Mouse (Mus musculus) MEL (cell line): ENCODE measurements around the gene Mrpl33. TPM values are rescaled to one million over a fixed set of nuclear protein-coding genes. Genes with fewer than 3 reads are reported as not detected.

Experiments
- DNase-seq: peaks from one replicate; pipeline ENCODE4 v3.0.0; 2011; ENCODE audit warnings: low read depth, low spot score
- H3K27ac ChIP-seq: 2 replicates; pipeline ENCODE4 v1.5.1; 2012; ENCODE audit warnings: low read depth, mild to moderate bottlenecking, control low read depth, low read length, moderate library complexity; ENCODE audit not compliant: control insufficient read depth
- H3K27me3 ChIP-seq, 2 experiments: fragments of 150-350 bp in 1 of 2; sonication (generic) in 1 of 2; 2 replicates each; pipeline ENCODE4 v1.6.1; 2012; ENCODE audit warnings: low read length in 2 of 2, mild to moderate bottlenecking in 2 of 2, improper control_type of control experiment in 1 of 2, moderate library complexity in 1 of 2; ENCODE audit not compliant: insufficient read depth in 2 of 2, control insufficient read depth in 1 of 2
- H3K36me3 ChIP-seq, 2 experiments: 2 replicates each; pipeline ENCODE4 v1.6.1; 2012 to 2014; ENCODE audit warnings: low read length in 2 of 2, improper control_type of control experiment in 1 of 2, inconsistent platforms in 1 of 2, mild to moderate bottlenecking in 1 of 2; ENCODE audit not compliant: insufficient read depth in 2 of 2, control insufficient read depth in 1 of 2
- H3K4me1 ChIP-seq, 2 experiments: fragments of 150-350 bp in 1 of 2; sonication (generic) in 1 of 2; 2 replicates each; pipeline ENCODE4 v1.6.1; 2012; ENCODE audit warnings: low read length in 2 of 2, improper control_type of control experiment in 1 of 2, mild to moderate bottlenecking in 1 of 2; ENCODE audit not compliant: insufficient read depth in 2 of 2, control insufficient read depth in 1 of 2
- H3K4me3 ChIP-seq, 2 experiments: fragments of 150-350 bp in 1 of 2; sonication (generic) in 1 of 2; 2 replicates each; pipeline ENCODE4 v1.5.1; 2012; ENCODE audit warnings: low read depth in 2 of 2, low read length in 2 of 2, mild to moderate bottlenecking in 2 of 2, moderate library complexity in 2 of 2, control low read depth in 1 of 2, improper control_type of control experiment in 1 of 2; ENCODE audit not compliant: control insufficient read depth in 1 of 2, insufficient read depth in 1 of 2
- H3K79me2 ChIP-seq: 2 replicates; pipeline ENCODE4 v1.6.1; 2012; ENCODE audit warnings: mild to moderate bottlenecking, low read length, moderate library complexity; ENCODE audit not compliant: control insufficient read depth, poor library complexity, insufficient read depth
- H3K9ac ChIP-seq: 2 replicates; pipeline ENCODE4 v1.6.1; 2012; ENCODE audit warnings: low read depth, mild to moderate bottlenecking, control low read depth, low read length, moderate library complexity; ENCODE audit not compliant: control insufficient read depth, poor library complexity, severe bottlenecking
- H3K9me3 ChIP-seq: fragments of 150-350 bp; sonication (generic); replicated peaks from 2 replicates; pipeline ENCODE4 v1.6.1; 2012; ENCODE audit warnings: mild to moderate bottlenecking, low read length, improper control_type of control experiment, moderate library complexity; ENCODE audit not compliant: insufficient read depth
- CHD2 ChIP-seq: IDR thresholded peaks from 2 replicates; pipeline ENCODE4 v1.6.1; 2011; ENCODE audit warnings: low read length, improper control_type of control experiment
- CTCF ChIP-seq, 3 experiments: IDR thresholded peaks in 2 of 3; conservative IDR thresholded peaks in 1 of 3; 2 replicates each; pipeline ENCODE4 v1.5.1; 2011 to 2012; ENCODE audit warnings: low read length in 3 of 3, low read depth in 2 of 3, mild to moderate bottlenecking in 2 of 3, improper control_type of control experiment in 1 of 3, inconsistent platforms in 1 of 3, mixed read lengths in 1 of 3, moderate library complexity in 1 of 3; ENCODE audit not compliant: control insufficient read depth in 1 of 3, insufficient read depth in 1 of 3, poor library complexity in 1 of 3, severe bottlenecking in 1 of 3
- E2F4 ChIP-seq: IDR thresholded peaks from 2 replicates; pipeline ENCODE4 v1.6.1; 2011; ENCODE audit warnings: low read depth, low read length, improper control_type of control experiment, borderline replicate concordance
- EP300 ChIP-seq, 2 experiments: IDR thresholded peaks; 2 replicates each; pipeline ENCODE4 v1.6.1; 2011; ENCODE audit warnings: improper control_type of control experiment in 2 of 2, low read length in 2 of 2, low read depth in 1 of 2, mild to moderate bottlenecking in 1 of 2
- GABPA ChIP-seq: IDR thresholded peaks from 2 replicates; pipeline ENCODE4 v1.6.1; 2012; ENCODE audit warnings: low read depth, mild to moderate bottlenecking, inconsistent platforms, low read length, improper control_type of control experiment, moderate library complexity
- GATA1 ChIP-seq: IDR thresholded peaks from 2 replicates; pipeline ENCODE4 v1.6.1; 2011; ENCODE audit warnings: low read depth, low read length, improper control_type of control experiment
- KAT2A ChIP-seq: conservative IDR thresholded peaks from 2 replicates; pipeline ENCODE4 v1.6.1; 2012; ENCODE audit warnings: low read depth, low read length, improper control_type of control experiment, inconsistent platforms
- MEF2A ChIP-seq: IDR thresholded peaks from 2 replicates; pipeline ENCODE4 v1.6.1; 2014; ENCODE audit warnings: low read depth, mild to moderate bottlenecking, inconsistent platforms, low read length, improper control_type of control experiment; ENCODE audit not compliant: poor library complexity, insufficient replicate concordance, severe bottlenecking; ENCODE audit errors: extremely low read depth
- MXI1 ChIP-seq: IDR thresholded peaks from 2 replicates; pipeline ENCODE4 v1.6.1; 2011; ENCODE audit warnings: mild to moderate bottlenecking, low read depth, low read length, improper control_type of control experiment
- MYB ChIP-seq: IDR thresholded peaks from 2 replicates; pipeline ENCODE4 v1.6.1; 2011; ENCODE audit warnings: mild to moderate bottlenecking, low read depth, low read length, improper control_type of control experiment
- MYC ChIP-seq: IDR thresholded peaks from 2 replicates; pipeline ENCODE4 v1.6.1; 2011; ENCODE audit warnings: low read depth, mild to moderate bottlenecking, low read length, improper control_type of control experiment, moderate library complexity
- NRF1 ChIP-seq: IDR thresholded peaks from 2 replicates; pipeline ENCODE4 v1.6.1; 2014; ENCODE audit warnings: low read depth, mild to moderate bottlenecking, inconsistent platforms, low read length, improper control_type of control experiment, moderate library complexity; ENCODE audit not compliant: poor library complexity, insufficient read depth, severe bottlenecking
- POLR2AphosphoS2 ChIP-seq: IDR thresholded peaks from 2 replicates; pipeline ENCODE4 v1.6.1; 2011; ENCODE audit warnings: low read length, improper control_type of control experiment
- POLR2AphosphoS5 ChIP-seq: IDR thresholded peaks from 2 replicates; pipeline ENCODE4 v1.6.1; 2012; ENCODE audit warnings: low read depth, borderline replicate concordance, mild to moderate bottlenecking, inconsistent platforms, low read length, moderate library complexity, mixed read lengths
- RAD21 ChIP-seq: IDR thresholded peaks from 2 replicates; pipeline ENCODE4 v1.6.1; 2011; ENCODE audit warnings: mild to moderate bottlenecking, low read depth, low read length, improper control_type of control experiment
- RCOR1 ChIP-seq: IDR thresholded peaks from 2 replicates; pipeline ENCODE4 v1.6.1; 2012; ENCODE audit warnings: low read depth, mild to moderate bottlenecking, inconsistent platforms, low read length, improper control_type of control experiment
- SIN3A ChIP-seq: IDR thresholded peaks from 2 replicates; pipeline ENCODE4 v1.6.1; 2012; ENCODE audit warnings: low read length, improper control_type of control experiment, inconsistent platforms
- SMC3 ChIP-seq: IDR thresholded peaks from 2 replicates; pipeline ENCODE4 v1.6.1; 2011; ENCODE audit warnings: low read depth, low read length, improper control_type of control experiment
- TAL1 ChIP-seq: IDR thresholded peaks from 2 replicates; pipeline ENCODE4 v1.6.1; 2012; ENCODE audit warnings: mild to moderate bottlenecking, inconsistent platforms, low read length, moderate library complexity, mixed read lengths
- TBP ChIP-seq: IDR thresholded peaks from 2 replicates; pipeline ENCODE4 v1.8.0; 2011; ENCODE audit warnings: low read depth, low read length, improper control_type of control experiment
- TCF12 ChIP-seq: IDR thresholded peaks from 2 replicates; pipeline ENCODE4 v1.6.1; 2014; ENCODE audit warnings: low read depth, mild to moderate bottlenecking, inconsistent platforms, low read length, improper control_type of control experiment, moderate library complexity
- ZC3H11A ChIP-seq: IDR thresholded peaks from 2 replicates; pipeline ENCODE4 v1.6.1; 2012; ENCODE audit warnings: low read depth, mild to moderate bottlenecking, inconsistent platforms, low read length, improper control_type of control experiment
- ZKSCAN1 ChIP-seq: IDR thresholded peaks from 2 replicates; pipeline ENCODE4 v1.6.1; 2012; ENCODE audit warnings: low read depth, mild to moderate bottlenecking, inconsistent platforms, low read length, improper control_type of control experiment, moderate library complexity
- ZMIZ1 ChIP-seq: IDR thresholded peaks from 2 replicates; pipeline ENCODE4 v1.6.1; 2012; ENCODE audit warnings: low read depth, mild to moderate bottlenecking, inconsistent platforms, low read length, improper control_type of control experiment, moderate library complexity
- ZNF384 ChIP-seq: IDR thresholded peaks from 2 replicates; pipeline ENCODE4 v1.6.1; 2012; ENCODE audit warnings: low read depth, mild to moderate bottlenecking, inconsistent platforms, low read length, improper control_type of control experiment
- polyA plus RNA-seq, 2 experiments: library from polyadenylated mRNA; stranded (reverse) in 1 of 2; unstranded in 1 of 2; fragments of >175 nt in 1 of 2; fragments of >200 nt in 1 of 2; gene quantifications; 2 replicates each; pipeline versions ENCODE4 v1.2.1 to v1.2.4; 2012; ENCODE audit warnings: low replicate concordance in 2 of 2, low read depth in 1 of 2; ENCODE audit not compliant: insufficient read length in 2 of 2, insufficient read depth in 1 of 2, missing spikeins in 1 of 2
- total RNA-seq: library from RNA; depleted of rRNA; stranded (reverse); fragments of 300-350 nt; gene quantifications from 2 replicates; pipeline ENCODE4 v1.2.3, GENCODE M21; 2012

The Mrpl33 gene
- total and polyA plus RNA-seq, 3 experiments, result 158 to 249 TPM; not detected in 1

GRCm38 (mm10) chr5:31598579-31598978 is 1.8 kb downstream of the Mrpl33 start (continued):
- TF ChIP-seq CTCF (IDR thresholded peaks at IDR 0.05 in 2 of 3, conservative IDR thresholded peaks at IDR 0.05 in 1 of 3; ENCODE audit: control insufficient read depth in 1 of 3, insufficient read depth in 1 of 3, low read depth in 2 of 3, low read length in 3 of 3, poor library complexity in 1 of 3, severe bottlenecking in 1 of 3) (peak; percentile 67 to 92 (median 80)), GABPA (no peak), ZMIZ1 (no peak), ZNF384 (0 out of 2 replicates have a peak, but pooled peaks have one; percentile 43), TCF12 (no peak), TBP (peak; percentile 59; the same call in 1 of the 2 replicates), TAL1 (no peak), POLR2AphosphoS5 (no peak), RCOR1 (peak; percentile 33; the same call in 1 of the 2 replicates)

GRCm38 (mm10) chr5:31599161-31599560 is 2.4 kb downstream of the Mrpl33 start:
- no peak overlapping the region for H3K9ac ChIP-seq
- H3K79me2 ChIP-seq, result peaks cover 31% of the 10 kb centered on the region
- H3K4me1 ChIP-seq, result peaks cover 22 to 64% of the 10 kb centered on the region in 2 experiments
- no peaks in the 10 kb centered on the region for H3K27me3 ChIP-seq
- peak overlapping the region; percentile 1; the same call in 1 of the 2 replicates for H3K27ac ChIP-seq
- TF ChIP-seq E2F4, result no peak
- peak; percentile 58 to 74 (median 70) for TF ChIP-seq CTCF (IDR thresholded peaks at IDR 0.05 in 2 of 3, conservative IDR thresholded peaks at IDR 0.05 in 1 of 3; ENCODE audit: control insufficient read depth in 1 of 3, insufficient read depth in 1 of 3, low read depth in 2 of 3, low read length in 3 of 3, poor library complexity in 1 of 3, severe bottlenecking in 1 of 3)
- no peak for TF ChIP-seq POLR2AphosphoS5
- peak; percentile 68 for TF ChIP-seq ZC3H11A
- TF ChIP-seq RAD21, result peak; percentile 76
- TF ChIP-seq MEF2A, result no peak
- TF ChIP-seq CHD2, result no peak
- peak; percentile 70 for TF ChIP-seq SMC3
- TF ChIP-seq MYC, result 0 out of 2 replicates have a peak, but pooled peaks have one; percentile 26
- H3K36me3 ChIP-seq, result peaks cover 5 to 58% of the 10 kb centered on the region in 2 experiments; a peak in 3 of 4 replicates
- no peaks in the 10 kb centered on the region for H3K9me3 ChIP-seq
- H3K4me3 ChIP-seq, result no peak overlapping the region; a peak in 1 of 4 replicates
- peak; percentile 72 for DNase-seq

DNA sequence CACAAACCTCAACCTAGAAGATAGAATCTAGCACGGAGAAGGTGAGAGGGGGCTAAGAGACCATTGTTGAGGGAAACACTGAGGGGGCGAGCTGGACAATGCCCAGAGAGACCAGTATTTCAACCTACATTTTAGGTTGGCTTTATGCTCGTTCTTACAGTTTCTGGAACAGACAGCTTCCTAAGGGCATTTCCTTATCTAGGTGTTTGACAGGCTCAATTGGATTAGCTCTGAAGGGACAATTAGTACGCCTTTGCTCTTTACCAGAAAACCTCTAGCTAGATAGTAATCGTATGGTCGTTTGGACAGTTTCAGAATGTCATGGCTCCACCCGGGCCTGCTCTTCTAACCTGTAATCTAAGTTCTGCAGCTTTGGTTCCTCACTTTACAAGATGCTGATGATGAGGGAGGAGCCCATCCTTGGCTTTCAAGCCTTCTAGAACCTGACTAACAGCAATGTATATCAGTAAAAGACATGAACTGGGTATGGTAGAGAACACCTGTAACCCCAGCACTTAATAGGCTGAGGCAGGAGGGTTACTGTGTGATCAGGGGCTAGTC is 4.5 kb downstream of the Mrpl33 start:
- Histone ChIP-seq H3K36me3 (peaks cover 5 to 57% of the 10 kb centered on the region in 2 experiments; a peak in 3 of 4 replicates), H3K9me3 (no peaks in the 10 kb centered on the region), H3K4me3 (no peak overlapping the region), H3K4me1 (peaks cover 22 to 51% of the 10 kb centered on the region in 2 experiments), H3K27ac (peak overlapping the region; percentile 98), H3K27me3 (no peaks in the 10 kb centered on the region), H3K79me2 (peaks cover 22% of the 10 kb centered on the region), H3K9ac (peak overlapping the region; percentile 27)
- TF ChIP-seq MYC (peak; percentile 36; the same call in 1 of the 2 replicates), KAT2A (no peak), EP300 (IDR thresholded peaks at IDR 0.05; ENCODE audit: low read depth in 1 of 2, low read length in 2 of 2) (peak; percentile 57 to 86; a peak in 3 of 4 replicates), TCF12 (peak; percentile 69), RCOR1 (peak; percentile 49; the same call in 1 of the 2 replicates), TAL1 (peak; percentile 79), NRF1 (no peak), POLR2AphosphoS2 (0 out of 2 replicates have a peak, but pooled peaks have one; percentile 16), CTCF (IDR thresholded peaks at IDR 0.05 in 2 of 3, conservative IDR thresholded peaks at IDR 0.05 in 1 of 3; ENCODE audit: control insufficient read depth in 1 of 3, insufficient read depth in 1 of 3, low read depth in 2 of 3, low read length in 3 of 3, poor library complexity in 1 of 3, severe bottlenecking in 1 of 3) (no peak), SMC3 (no peak), GATA1 (peak; percentile 72), MYB (peak; percentile 77), SIN3A (peak; percentile 56), MXI1 (peak; percentile 40; the same call in 1 of the 2 replicates), ZKSCAN1 (no peak)
- peak; percentile 81 for DNase-seq
